In genomic region chr13:52628602-52629001, GRCm38 (mm10) we compare ENCODE assay signal across 8 mouse cellular contexts. TPM values are rescaled to one million over a fixed set of nuclear protein-coding genes. Genes with fewer than 3 reads are reported as not detected.
DNase-seq lines count a peak whose midpoint lies in the region; ATAC-seq and TF ChIP-seq lines count a peak whose summit lies in the region.

No protein-coding gene starts in this region.

- H3K4me1 ChIP-seq in spleen, adult 2 months (ENCODE audit: control insufficient read depth, insufficient read depth, insufficient read length): no peaks in the 10 kb centered on the region
- H3K4me1 ChIP-seq in intestine, postnatal 0 days (replicated peaks; ENCODE audit: control insufficient read depth, insufficient read depth, low read length): no peaks in the 10 kb centered on the region
- H3K4me1 ChIP-seq in lung, embryonic 14.5 days (ENCODE audit: insufficient read depth): no peaks in the 10 kb centered on the region

- no peaks in the 10 kb centered on the region for H3K27me3 ChIP-seq in spleen, adult 2 months (ENCODE audit: control insufficient read depth, insufficient read depth, low read length)
- no peaks in the 10 kb centered on the region for H3K27me3 ChIP-seq in intestine, postnatal 0 days (replicated peaks; ENCODE audit: control insufficient read depth, insufficient read depth, low read length)
- H3K27me3 ChIP-seq in lung, embryonic 14.5 days (ENCODE audit: insufficient read depth, low read length): no peaks in the 10 kb centered on the region

- H3K27ac ChIP-seq in spleen, adult 2 months (ENCODE audit: insufficient read depth, low read length): no peak overlapping the region
- H3K27ac ChIP-seq in intestine, postnatal 0 days (ENCODE audit: low read depth, low read length): no peak overlapping the region
- H3K27ac ChIP-seq in lung, embryonic 14.5 days (ENCODE audit: low read depth): no peak overlapping the region

- no peak overlapping the region for H3K4me2 ChIP-seq in intestine, postnatal 0 days (replicated peaks; ENCODE audit: low read depth)
- no peak overlapping the region for H3K4me2 ChIP-seq in lung, embryonic 14.5 days

- ATAC-seq in intestine, postnatal 0 days: no peak
- ATAC-seq in lung, embryonic 14.5 days (ENCODE audit: insufficient read depth): no peak

- WGBS in spleen, adult 2 months: 56% methylated on average over 9 of the region's 9 CpGs
- WGBS in intestine, postnatal 0 days: 31% methylated on average over 9 of the region's 9 CpGs
- WGBS in lung, embryonic 14.5 days: 35% methylated on average over 9 of the region's 9 CpGs

- no peak overlapping the region for H3K9ac ChIP-seq in intestine, postnatal 0 days (ENCODE audit: low read depth, low read length)
- H3K9ac ChIP-seq in lung, embryonic 14.5 days: no peak overlapping the region

- DNase-seq in spleen, adult 2 months (ENCODE audit: low read depth in 1 of 2, low spot score in 2 of 2): peak; percentile 41 to 52
- no peak for DNase-seq in spleen, adult 12 weeks (ENCODE audit: low spot score)
- peak; percentile 66 for DNase-seq in adrenal gland, postnatal 10 days
- peak; percentile 44 for DNase-seq in embryo, embryonic 11.5 days (ENCODE audit: low read depth, low spot score)
- peak; percentile 78 for DNase-seq in lung, embryonic 14.5 days
- peak; percentile 23 for DNase-seq in retina, adult 2 months (ENCODE audit: low read depth, low spot score)
- no peak for DNase-seq in urinary bladder, adult 2 months (ENCODE audit: low spot score)

- H3K4me3 ChIP-seq in spleen, adult 2 months (ENCODE audit: extremely low read depth, insufficient read depth, insufficient read length): no peak overlapping the region
- H3K4me3 ChIP-seq in intestine, postnatal 0 days (ENCODE audit: low read depth, low read length): no peak overlapping the region
- no peak overlapping the region for H3K4me3 ChIP-seq in lung, embryonic 14.5 days (ENCODE audit: low read depth, low read length)

- TF ChIP-seq CTCF in spleen, adult 2 months (IDR thresholded peaks at IDR 0.05; ENCODE audit: extremely low read depth, insufficient read depth, insufficient read length, insufficient replicate concordance): peak; percentile 62; the same call in 1 of the 2 replicates
- peak; percentile 90 for TF ChIP-seq CTCF in intestine, postnatal 0 days (IDR thresholded peaks at IDR 0.05; ENCODE audit: low read depth)
- TF ChIP-seq CTCF in lung, embryonic 14.5 days (IDR thresholded peaks at IDR 0.05; ENCODE audit: low read depth): peak; percentile 88

- H3K9me3 ChIP-seq in intestine, postnatal 0 days (ENCODE audit: control insufficient read depth): no peaks in the 10 kb centered on the region
- H3K9me3 ChIP-seq in lung, embryonic 14.5 days (ENCODE audit: low read depth, low read length): no peaks in the 10 kb centered on the region

- TF ChIP-seq POLR2A in spleen, adult 2 months (IDR thresholded peaks at IDR 0.05; ENCODE audit: low read depth, low read length): no peak

- peaks cover 51% of the 10 kb centered on the region for H3K36me3 ChIP-seq in spleen, adult 2 months (ENCODE audit: control insufficient read depth, insufficient read depth, low read length)
- H3K36me3 ChIP-seq in intestine, postnatal 0 days (ENCODE audit: control insufficient read depth, insufficient read depth): no peaks in the 10 kb centered on the region
- no peaks in the 10 kb centered on the region for H3K36me3 ChIP-seq in lung, embryonic 14.5 days (ENCODE audit: insufficient read depth)

RNA-seq across cellular contexts. Expression of gene Syk, which starts 45.6 kb away (rescaled TPM):
- 119 and 126 TPM in 2 replicates for polyA plus RNA-seq in spleen, adult 2 months (2012; rRNA removed)
- total RNA-seq in adrenal gland, postnatal 10 days (2021): 1 to 10 TPM; 8.2 to 8.3 TPM
- 2.0 TPM in 2 replicates for polyA plus RNA-seq in intestine, postnatal 0 days (2015; fragmentation: Nextera tagmentation; extraction: Ambion mirVana)
- 6.0 and 6.6 TPM in 2 replicates for polyA plus RNA-seq in lung, embryonic 14.5 days (2014; fragmentation: Nextera tagmentation; extraction: Ambion mirVana)
- polyA plus RNA-seq in urinary bladder, adult 2 months (2012; rRNA removed): 4.1 and 5.0 TPM in 2 replicates

Comparison
In these comparisons a context has a peak if more than half of its experiments do, and no peak if none do; other contexts are left out.
1. DNase-seq: peak in spleen, adult 2 months (2 of 2), adrenal gland, postnatal 10 days (single experiment), embryo, embryonic 11.5 days (single experiment), lung, embryonic 14.5 days (single experiment) and retina, adult 2 months (single experiment); none in spleen, adult 12 weeks (single experiment) and urinary bladder, adult 2 months (single experiment).
2. RNA of gene Syk, which starts 45.6 kb away (polyA plus RNA-seq): 119 to 126 TPM in spleen, adult 2 months; 6.0 to 6.6 TPM in lung, embryonic 14.5 days, 4.1 to 5.0 TPM in urinary bladder, adult 2 months and 2.0 TPM in intestine, postnatal 0 days; every median in the first group is over 10 times any median in the second.
3. Peak in every context shown above with its lines, with median percentiles within 50 percentile points of each other: CTCF ChIP-seq.